Mouse (Mus musculus) E14TG2a.4 (cell line): ENCODE measurements around the gene Galnt15.

Source experiments
- CTCF ChIP-seq: conservative IDR thresholded peaks from 2 replicates; pipeline ENCODE4 v1.5.1; 2014; ENCODE audit warnings: low read length
- POU5F1 ChIP-seq: IDR thresholded peaks from 2 replicates; pipeline ENCODE4 v1.6.1; 2014; ENCODE audit warnings: low read length, borderline replicate concordance

DNA sequence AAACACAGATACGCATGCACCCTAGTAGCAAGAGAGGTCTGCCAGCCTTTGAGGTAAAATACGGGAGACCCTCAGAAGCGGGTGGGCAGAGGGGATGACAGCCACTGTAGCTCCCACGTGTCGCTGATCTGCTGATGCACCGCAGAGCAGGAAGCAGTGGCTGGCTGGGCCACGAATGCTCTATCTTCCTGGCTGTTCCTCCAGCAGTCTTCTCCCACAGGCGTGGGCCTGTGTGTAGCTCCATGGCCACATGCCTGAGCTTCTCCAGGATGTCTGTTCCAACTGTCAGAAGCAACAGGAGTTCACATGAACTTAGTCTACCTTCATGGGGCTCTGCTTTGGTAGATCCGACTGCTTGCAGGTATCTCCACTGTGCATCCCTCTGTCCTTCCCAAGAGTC lies 6.8 kb upstream of the Galnt15 start:
- TF ChIP-seq CTCF (no peak), POU5F1 (no peak)
